Mouse (Mus musculus) heart, adult 18-20 months (tissue): ENCODE measurements around the gene Golga2. TPM values are rescaled to one million over a fixed set of nuclear protein-coding genes. Genes with fewer than 3 reads are reported as not detected.
A peak's percentile ranks its signal among the peaks of the same experiment; 100 is the strongest.

Experiments
- DNase-seq, 2 experiments: peaks; one replicate each; pipeline ENCODE4 v3.0.0; 2021 to 2022; ENCODE audit warnings: mixed read lengths in 1 of 2
- microRNA-seq, 2 experiments: library from miRNA; unstranded; fragments of <30 nt; microRNA quantifications; one replicate each; pipeline ENCODE4 v1.2.0; 2022
- total RNA-seq, 2 experiments: library from RNA; stranded (reverse); gene quantifications; 2 replicates each; pipeline ENCODE4 v1.2.3; 2021

Golga2 gene
- total RNA-seq, 2 experiments from 2014 or later, result 67.6 to 75.5 TPM

DNA sequence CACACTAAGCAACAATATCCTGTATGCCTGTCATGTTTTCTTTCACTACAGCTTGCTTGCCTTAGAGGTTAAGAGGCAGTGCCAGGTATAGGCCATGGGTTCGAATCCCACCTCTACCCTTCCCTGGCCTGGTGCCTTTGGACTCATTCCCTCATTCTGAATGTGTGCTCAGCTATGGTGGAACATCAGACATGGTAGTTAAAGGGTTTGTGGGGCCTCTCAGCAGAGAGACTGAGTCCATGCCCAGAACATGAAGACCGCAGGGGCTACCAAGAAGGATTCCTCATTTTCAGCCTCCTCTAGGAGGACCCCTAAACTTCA lies 56.1 kb downstream of the Golga2 start:
- no peak for DNase-seq

DNA sequence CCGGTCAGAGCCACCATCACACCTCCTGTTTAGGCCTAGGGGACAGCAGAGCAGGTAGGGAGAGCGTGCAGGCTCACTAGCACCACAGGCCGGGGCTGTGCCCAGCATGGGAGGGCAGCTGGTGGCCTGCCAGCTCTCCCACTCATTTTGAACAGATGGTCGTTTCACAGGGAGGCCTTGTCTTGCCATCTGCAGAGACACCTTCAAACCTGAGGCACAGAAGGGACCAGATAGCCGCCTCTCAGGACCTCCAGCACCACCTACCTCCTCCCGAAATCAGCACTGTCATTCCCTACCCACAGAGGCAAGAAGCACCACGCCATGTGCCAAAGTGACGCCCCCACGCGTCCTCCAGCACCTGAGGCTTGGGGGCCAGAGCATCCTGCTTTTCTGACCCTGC lies 56.9 kb downstream of the Golga2 start:
- DNase-seq, result no peak

DNA sequence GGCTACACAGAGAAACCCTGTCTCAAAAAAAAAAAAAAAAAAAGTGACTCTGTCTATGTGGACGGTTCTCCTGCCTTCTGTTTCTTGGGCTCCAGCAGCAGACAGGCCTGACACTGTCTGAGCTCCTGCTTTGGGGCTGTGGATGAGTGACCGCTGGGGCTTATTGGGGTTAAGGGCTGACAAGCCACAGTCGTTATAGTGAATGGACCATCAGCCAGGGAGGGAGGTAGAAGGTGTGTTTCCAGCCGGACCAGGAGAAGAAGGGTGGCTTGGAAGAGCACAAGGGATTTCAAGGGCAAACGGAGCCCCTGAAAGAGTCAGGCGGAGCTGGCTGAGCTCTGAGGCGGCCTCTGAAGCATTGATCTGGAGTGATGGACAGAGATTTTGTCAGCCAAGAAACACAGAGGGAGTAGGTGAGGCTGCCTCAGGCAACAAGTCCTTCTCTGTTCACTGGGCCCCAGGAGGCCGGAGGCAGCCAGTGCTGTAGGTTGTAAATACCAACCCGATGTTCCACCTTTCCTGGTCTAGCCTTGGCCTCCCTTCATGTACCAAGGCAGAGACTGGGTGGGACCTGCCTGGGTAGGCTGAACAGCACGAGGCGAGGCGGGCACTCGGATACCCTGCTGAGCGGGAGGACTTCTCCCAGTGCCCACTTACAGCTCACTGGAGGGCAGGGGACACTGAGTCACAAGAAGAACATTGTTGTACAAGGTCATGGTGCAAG lies 57.6 kb downstream of the Golga2 start:
- DNase-seq, result no peak

DNA sequence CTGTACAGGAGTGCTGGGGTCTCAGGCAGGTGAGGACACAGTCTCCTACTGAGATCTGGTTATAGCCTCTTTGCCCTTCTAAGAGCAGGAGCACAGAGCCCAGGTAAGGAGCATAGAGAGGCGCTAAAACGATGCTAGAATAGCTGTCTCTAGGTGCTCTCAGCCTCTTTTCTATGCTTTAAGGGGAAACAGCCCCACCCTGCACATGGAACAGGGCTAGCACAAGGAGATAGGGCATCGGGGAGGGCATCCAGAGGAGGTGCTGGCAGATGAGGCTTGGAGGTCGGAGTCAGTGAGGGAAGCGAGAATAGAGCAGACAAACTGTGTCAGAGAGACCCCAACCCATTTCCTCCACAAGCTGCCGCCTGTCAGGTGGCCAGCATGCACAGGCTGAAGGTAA lies 59.8 kb downstream of the Golga2 start:
- no peak for DNase-seq

DNA sequence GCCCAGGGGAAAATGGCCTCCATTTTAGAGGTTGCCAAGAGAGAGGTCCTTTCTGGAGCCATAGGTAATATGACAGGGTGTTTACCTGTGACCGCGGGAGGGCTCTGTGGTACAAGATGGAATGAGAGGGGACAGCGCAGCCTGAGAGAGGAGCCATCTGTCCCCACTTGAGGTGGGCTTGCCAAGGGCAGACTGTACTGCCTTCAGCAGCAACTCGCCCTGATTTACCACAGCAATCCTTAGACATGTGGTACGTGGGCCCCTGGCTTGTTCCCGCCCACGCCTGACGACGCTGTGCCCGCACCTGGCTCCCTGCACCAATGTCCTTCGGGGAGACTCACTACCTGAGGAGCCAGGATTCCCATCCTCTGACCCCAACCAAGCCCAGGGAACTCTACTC lies 61.1 kb downstream of the Golga2 start:
- no peak for DNase-seq

DNA sequence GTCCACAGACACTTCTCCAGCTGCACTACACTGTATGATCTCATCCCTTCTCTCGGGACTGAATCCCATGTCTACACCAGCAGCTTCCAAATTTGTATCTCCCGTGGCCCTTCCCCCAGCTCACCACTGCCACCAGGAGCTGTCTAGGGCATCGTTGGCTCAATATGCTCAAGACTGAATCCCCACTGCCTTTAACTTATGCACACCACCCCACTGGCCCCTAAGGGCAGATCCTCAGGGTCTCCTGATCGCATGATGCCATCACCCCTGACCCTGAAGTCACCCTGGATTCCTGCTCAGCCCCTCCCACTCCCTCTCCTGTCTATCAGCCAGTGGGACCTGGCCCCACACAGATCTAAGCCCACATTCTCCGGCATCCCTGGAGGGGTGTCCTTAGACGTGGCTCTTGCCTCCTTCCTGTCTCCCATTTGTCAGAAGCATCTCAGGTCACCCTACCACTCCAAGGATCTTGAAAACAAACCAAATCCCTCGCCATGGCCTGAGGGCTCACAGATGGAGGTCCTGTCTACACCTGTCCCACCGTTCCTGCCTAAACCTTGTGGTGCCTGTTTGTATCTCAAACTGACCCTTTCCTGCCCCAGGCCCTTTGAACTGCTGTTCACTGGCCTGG lies 62.6 kb downstream of the Golga2 start:
- no peak for DNase-seq

DNA sequence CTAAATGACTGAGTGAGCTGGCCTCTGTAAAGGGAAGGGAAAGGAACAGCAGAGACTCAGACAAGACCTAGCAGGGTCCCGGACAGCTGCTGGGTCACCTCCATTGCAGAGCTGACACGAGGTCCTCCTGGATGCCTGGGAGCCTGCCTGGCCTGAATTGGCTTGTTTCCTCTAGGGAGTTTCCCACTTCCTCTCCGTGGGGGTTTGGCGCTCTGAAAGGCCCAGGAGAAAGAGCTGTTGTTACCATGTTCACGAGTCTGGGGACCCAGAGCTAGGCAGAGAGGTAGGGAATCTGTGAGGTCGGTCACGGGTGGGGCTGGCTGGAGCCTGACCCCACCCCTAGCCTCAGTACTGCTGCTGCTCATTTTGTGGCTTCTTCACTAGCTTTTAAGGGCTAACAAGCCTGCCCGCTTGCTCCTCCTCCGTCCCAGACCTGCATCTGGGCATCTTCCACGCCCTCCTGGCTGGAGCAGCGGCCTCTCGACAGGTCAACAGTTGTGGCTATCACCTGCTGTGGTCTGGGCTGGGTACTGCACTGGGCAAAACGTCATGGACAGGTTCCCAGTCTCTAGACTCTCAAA lies 63.4 kb downstream of the Golga2 start:
- DNase-seq, result peak in 1 of 2 experiments; percentile 46

DNA sequence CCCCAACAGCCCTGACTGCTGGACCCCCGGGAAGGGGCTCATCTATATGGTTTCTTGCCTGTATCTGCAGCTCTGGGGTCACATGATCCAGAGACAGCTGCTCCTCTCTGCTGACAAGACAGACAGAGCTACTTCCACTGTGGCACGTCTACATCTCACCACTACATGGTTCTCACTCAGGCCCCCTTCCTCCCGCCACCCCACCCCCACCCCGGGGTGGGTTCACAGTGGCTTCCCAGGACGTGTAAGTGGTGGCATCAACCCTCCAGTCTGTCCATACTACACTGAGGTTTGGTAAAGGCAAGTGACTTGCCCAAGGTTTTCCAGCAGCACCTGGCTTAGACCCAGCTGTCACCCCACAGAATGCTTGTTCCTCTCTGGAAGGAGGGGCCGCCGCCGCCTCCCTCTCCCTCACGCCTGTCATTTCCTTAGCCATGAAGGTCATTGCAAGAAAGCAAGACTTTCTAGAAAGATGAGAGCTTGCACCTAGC lies 64.3 kb downstream of the Golga2 start:
- no peak for DNase-seq

DNA sequence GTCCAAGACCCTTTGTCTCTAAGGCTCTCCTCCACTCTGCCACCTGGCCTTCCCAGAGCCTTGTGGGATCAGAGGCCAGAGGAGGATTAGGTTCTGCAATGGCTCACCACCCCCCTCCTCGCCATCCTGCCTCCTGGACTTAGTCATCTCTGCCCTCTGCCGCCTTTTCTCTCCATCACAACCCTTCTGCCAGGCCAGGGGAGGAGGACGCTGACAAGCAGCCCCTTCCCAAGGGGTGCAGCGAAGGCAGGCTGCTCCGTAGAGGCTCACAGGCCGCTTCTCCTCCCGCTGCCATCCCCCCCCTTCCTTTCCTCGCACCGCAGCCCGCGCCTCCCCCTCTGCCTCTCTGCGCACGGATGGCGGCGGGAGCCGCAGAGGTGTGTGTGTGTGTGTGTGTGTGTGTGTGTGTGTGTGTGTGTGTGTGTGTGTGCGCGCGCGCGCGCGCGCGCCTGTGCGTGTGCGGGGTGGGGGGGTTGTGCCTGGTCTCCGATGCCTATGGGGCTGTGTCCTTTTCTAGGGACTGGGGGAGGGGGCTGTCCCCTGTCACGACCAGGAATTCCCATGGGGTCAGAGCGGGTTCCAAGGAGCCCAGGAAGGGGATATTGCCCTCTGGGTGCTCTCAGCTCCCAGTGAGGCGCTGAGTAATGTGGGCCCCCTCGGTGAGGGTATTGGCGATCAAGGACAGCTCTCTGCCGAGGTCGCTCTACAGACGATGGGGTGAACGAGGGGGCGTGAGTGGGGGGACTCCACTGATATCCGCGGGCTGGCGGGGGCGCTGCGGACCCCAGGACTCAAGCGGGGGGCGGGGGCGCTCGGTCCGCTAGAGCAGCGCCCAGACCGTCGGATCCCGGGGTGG lies 65.2 kb downstream of the Golga2 start, which contains the start of gene Ciz1:
Gene Ciz1, plus strand, starts transcription at position 177 of the 856 bp plus-strand sequence.
- no peak for DNase-seq

DNA sequence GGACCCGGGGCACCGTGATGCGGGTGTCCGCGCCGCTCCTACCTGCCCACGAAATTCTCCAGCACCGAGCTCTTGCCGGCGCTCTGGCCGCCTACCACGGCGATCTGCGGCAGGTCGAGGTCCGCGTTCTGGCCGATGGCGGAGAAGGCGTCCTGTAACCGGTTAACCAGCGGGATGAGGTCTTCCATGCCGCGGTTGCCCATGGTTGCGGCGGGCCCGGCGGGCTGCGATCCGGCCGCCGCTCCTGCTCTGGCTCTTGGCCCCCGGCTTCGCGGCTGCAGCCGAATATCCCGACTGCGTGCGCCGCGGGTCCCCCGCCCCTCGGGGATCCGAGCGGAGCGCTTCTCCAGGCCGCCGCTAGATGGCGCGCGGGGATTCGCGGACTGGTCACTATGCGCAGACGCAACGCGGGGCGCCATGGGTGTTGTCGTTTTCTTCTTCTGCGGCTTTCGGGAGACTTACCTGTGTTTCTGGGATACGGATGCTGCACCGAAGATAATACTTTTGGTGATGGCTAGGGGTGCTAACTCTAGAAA lies 65.9 kb downstream of the Golga2 start, which contains the start of gene Dnm1:
Gene Dnm1, minus strand, starts transcription at position 332 of the 536 bp plus-strand sequence.
- peak; percentile 90 to 94 for DNase-seq

DNA sequence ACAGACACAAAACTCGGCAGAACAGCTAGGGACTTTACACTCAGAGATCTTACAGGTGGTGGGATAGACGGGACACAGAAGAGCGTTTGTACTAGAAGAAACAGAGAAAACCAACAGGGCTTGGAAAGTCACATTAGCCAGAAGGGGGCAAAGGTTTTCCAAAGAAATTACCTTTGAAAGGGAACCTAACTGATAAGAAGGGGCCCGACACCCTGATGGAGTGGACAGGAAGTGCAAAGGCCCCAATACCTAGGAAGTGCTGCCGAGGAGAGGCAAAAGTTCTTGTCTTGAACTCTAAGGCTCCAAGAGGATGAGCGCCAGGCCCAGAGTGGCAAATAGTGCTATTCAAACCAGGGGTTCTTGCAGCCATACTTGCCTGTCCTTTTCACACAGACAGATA lies 66.7 kb downstream of the Golga2 start:
- DNase-seq, result no peak

DNA sequence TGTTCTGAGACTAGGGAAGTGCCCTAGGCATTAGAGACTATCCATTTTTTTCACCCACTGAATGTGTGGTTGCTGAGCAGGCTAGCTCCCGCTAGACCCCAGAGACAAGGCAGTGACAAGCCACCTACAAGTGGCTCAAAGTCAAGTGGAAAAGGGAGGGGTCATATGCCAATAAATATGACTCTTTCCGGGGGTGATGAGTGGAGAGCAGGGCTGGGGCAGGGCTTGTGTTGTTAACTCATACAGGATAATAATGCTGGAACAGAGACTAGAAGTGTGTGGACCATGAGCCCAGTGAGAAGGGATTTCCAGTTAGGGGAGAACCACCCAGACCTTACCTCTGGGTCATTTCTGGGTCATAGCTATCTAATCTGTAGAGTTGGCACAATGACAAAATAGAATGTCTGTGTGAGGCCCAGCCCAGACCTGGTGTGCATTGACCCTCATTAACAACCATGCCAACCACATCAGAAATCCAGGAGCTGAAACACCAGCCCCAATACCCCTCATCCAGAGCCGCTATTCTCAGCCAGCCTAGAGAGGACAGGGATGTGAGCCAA lies 67.2 kb downstream of the Golga2 start:
- no peak for DNase-seq

DNA sequence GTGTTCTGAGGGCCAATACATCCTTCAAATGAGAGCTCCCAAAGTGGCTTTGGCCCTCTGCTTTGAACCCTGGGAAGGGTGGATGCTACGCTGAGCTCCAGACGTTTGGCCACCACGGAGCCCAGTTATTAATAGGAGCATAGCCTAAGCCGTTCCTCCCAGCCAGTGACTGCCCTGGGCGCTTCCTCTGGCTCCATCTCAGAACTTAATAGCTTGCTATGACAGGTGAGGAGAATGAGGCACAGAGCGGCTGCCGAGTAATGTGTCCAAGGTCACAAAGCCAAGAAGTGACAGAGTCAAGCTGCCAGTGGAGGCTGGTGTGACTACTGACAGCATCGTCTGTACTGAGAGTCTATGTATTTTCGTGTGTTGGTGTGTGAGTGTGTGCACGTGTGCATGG lies 69.0 kb downstream of the Golga2 start:
- DNase-seq, result no peak

Small RNA genes within 50 kb of the gene (microRNA-seq; reads per million reads assigned to microRNA genes)
- gene Gm23363, result 0 to 0.27 reads per million in 2 experiments
- 10.5 to 17.8 reads per million in 2 experiments for gene Mir199b

Other genes starting within 250 kb of the Golga2 start
- 10 to 100 TPM; 15.0 to 23.0 TPM for gene Fam78a, start 202.5 kb upstream of the Golga2 start, total RNA-seq
- 10 to 100 TPM; 27.3 to 38.3 TPM for gene Plpp7, start 191.9 kb upstream of the Golga2 start, total RNA-seq
- gene Prrc2b, start 136.3 kb upstream of the Golga2 start, total RNA-seq, result 10 to 100 TPM; 83.5 to 86.2 TPM
- 10 to 100 TPM; 13.7 to 17.8 TPM for gene Pomt1, start 50.8 kb upstream of the Golga2 start, total RNA-seq
- gene Uck1, start 27.2 kb upstream of the Golga2 start, total RNA-seq, result 10 to 100 TPM; 20.3 to 26.7 TPM
- 100 to 1,000 TPM; 214 to 232 TPM for gene Swi5, start 691 bp downstream of the Golga2 start, total RNA-seq
- 10 to 100 TPM; 19.1 to 27.2 TPM for gene Ciz1, start 64.9 kb downstream of the Golga2 start, total RNA-seq
- 1 to 10 TPM; 3.6 to 4.4 TPM for gene Dnm1, start 66.0 kb downstream of the Golga2 start, total RNA-seq
- gene 1110008P14Rik, start 94.6 kb downstream of the Golga2 start, total RNA-seq, result 10 to 100 TPM; 43.2 to 50.5 TPM
- gene Lcn2, start 100.9 kb downstream of the Golga2 start, total RNA-seq, result 1 to 10 TPM; 4.8 to 5.6 TPM
- 10 to 100 TPM; 60.2 to 68.5 TPM for gene Ptges2, start 108.5 kb downstream of the Golga2 start, total RNA-seq
- 1 to 10 TPM; 3.0 to 3.1 TPM for gene Naif1, start 163.1 kb downstream of the Golga2 start, total RNA-seq
- gene Slc25a25, start 164.1 kb downstream of the Golga2 start, total RNA-seq, result 10 to 100 TPM in 1 of 2 experiments, 1 to 10 TPM in 1; 8.4 to 11.5 TPM
- 1 to 10 TPM; 4.9 to 5.9 TPM for gene Fam102a, start 247.9 kb downstream of the Golga2 start, total RNA-seq